Mouse (Mus musculus) cortical plate, adult 2 months (tissue): ENCODE data around the gene Rasa2.

Experiments
- CTCF ChIP-seq: fragments of 200-500 bp; IDR thresholded peaks from 2 replicates; pipeline ENCODE4 v1.5.1; 2011; ENCODE audit warnings: mild to moderate bottlenecking, control low read depth, low read length; ENCODE audit not compliant: insufficient read depth; ENCODE audit errors: extremely low read depth
- POLR2A ChIP-seq: fragments of 200-500 bp; IDR thresholded peaks from 2 replicates; pipeline ENCODE4 v1.6.1; 2011; ENCODE audit warnings: mild to moderate bottlenecking, low read length, control low read depth; ENCODE audit not compliant: insufficient read depth; ENCODE audit errors: extremely low read depth

DNA sequence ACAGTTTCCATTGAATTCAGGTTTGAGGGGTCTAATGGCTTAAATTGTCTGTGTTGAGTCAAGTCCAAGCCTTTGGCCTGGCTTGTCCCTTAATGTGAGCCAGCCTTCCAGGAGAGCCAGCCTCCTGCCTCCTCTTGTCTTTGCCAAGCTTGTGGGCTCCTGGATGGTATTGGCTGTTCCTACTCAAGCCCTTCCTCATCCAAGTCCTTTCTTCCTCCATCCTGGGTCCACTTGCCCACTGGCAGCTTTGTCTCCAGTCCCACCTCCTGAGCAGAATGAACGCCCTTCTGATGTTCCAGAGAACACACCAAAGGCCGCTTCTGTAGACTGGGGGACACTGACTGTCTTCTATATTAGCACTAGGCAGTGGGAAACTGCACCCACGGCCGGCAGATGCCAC, 126.3 kb downstream of the Rasa2 start:
- TF ChIP-seq CTCF (no peak), POLR2A (no peak)
